Mouse (Mus musculus) bone marrow macrophage, adult 2 months (primary cell): ENCODE data around the gene Meis3.

ENCODE experiments used
- CTCF ChIP-seq: IDR thresholded peaks from 2 replicates; pipeline ENCODE4 v1.5.1; 2012; ENCODE audit warnings: low read depth, mild to moderate bottlenecking, low read length, moderate library complexity
- POLR2A ChIP-seq: IDR thresholded peaks from 2 replicates; pipeline ENCODE4 v1.6.1; 2012; ENCODE audit warnings: mild to moderate bottlenecking, low read depth, low read length, borderline replicate concordance

DNA sequence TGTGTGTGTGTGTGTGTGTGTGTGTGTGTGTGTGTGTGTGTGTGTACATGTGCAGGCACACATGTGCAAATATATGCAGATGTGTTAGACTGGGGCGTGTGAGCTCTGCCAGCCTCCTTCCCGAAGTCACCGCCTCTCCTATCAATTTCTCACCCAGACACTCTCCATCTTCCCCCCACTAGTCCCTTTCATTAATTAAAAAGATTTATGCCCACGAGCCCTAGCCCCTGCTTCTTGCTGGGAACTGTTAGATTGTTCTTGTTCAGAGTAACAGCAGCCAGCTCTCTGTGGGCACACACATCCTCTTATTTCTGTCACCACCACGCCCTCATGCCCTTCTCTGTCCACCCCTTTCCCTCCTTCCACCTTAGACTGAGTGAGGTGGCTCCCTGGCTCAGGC lies 1.7 kb upstream of the Meis3 start:
- TF ChIP-seq CTCF (no peak), POLR2A (no peak)
